Mouse (Mus musculus): ENCODE measurements around the gene Adh1.

DNA sequence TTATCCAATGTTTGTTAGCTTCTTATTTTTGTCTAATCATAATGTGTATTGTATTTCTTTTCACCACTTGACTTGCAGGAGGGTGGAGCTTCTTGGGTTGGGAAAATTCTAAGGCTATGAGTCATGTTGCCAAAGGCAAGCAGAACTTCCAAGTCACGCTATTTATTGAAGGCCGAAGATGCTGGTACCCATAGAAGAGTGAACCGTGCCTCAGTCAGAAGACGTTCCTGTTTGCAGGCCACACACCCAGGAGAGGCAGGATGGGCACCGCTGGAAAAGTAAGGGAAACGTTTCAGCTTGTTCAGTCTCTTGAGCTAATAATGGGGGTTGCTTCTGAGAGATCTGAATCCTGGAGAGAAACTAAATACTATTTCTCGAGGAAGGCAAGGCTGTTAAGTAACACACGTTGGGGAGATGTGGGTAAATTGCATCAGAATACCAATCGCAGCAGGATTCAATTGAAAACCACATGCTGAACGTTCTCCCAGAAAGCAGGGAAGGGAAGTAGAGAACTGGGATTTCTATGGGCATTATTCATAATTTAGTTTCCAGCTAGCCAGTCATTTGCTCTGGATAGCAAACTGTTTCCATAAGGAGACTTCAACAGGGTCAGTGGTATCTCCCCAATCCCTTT, 43.0 kb upstream of the Adh1 start, which contains the start of gene Adh7:
- TF ChIP-seq POLR2A (IDR thresholded peaks at IDR 0.05; ENCODE audit: insufficient read length, low read depth) = peak; percentile 61
- no peak for TF ChIP-seq MYOG (IDR thresholded peaks at IDR 0.05; ENCODE audit: control insufficient read depth in 1 of 3, insufficient read depth in 1 of 3, insufficient read length in 2 of 3, low read depth in 2 of 3)
- no peak for TF ChIP-seq TCF3 (IDR thresholded peaks at IDR 0.05; ENCODE audit: insufficient read length, low read depth)
- TF ChIP-seq E2F4 (IDR thresholded peaks at IDR 0.05; ENCODE audit: insufficient read depth) = no peak
- TF ChIP-seq USF1 (IDR thresholded peaks at IDR 0.05; ENCODE audit: low read depth) = no peak
- TF ChIP-seq POLR2AphosphoS2 (IDR thresholded peaks at IDR 0.05; ENCODE audit: insufficient read length, low read depth) = peak; percentile 70
- TF ChIP-seq CEBPB (IDR thresholded peaks at IDR 0.05; ENCODE audit: insufficient read depth, poor library complexity, severe bottlenecking) = peak; percentile 67
- no peak for TF ChIP-seq MYOD1 (IDR thresholded peaks at IDR 0.05; ENCODE audit: control insufficient read depth in 1 of 3, insufficient read length in 2 of 3, low read depth in 2 of 3)
- TF ChIP-seq TCF12 (IDR thresholded peaks at IDR 0.05; ENCODE audit: insufficient read depth, poor library complexity, severe bottlenecking) = no peak
- TF ChIP-seq MAX (IDR thresholded peaks at IDR 0.05; ENCODE audit: low read depth) = no peak

Measured in myocyte (in vitro differentiated cells).